Mouse (Mus musculus) erythroblast, embryonic 14.5 days (primary cell): Measurements from ENCODE around the gene Ccdc163.

Experiments used
- GATA1 ChIP-seq: IDR thresholded peaks from 2 replicates; pipeline ENCODE4 v1.6.1; 2012; ENCODE audit warnings: low read length, inconsistent platforms, mixed read lengths
- TAL1 ChIP-seq: IDR thresholded peaks from 3 replicates; pipeline ENCODE4 v1.6.1; 2012; ENCODE audit warnings: low read length, inconsistent platforms, mixed read lengths

- TF ChIP-seq GATA1 (no peak), TAL1 (no peak)
Observed at GRCm38 (mm10) chr4:116685402-116686061, 22.8 kb upstream of the Ccdc163 start, which contains the start of gene Prdx1.
